Mouse (Mus musculus) WW6 (cell line): ENCODE measurements around the gene Galr3.

Source experiments
- DNase-seq: peaks from one replicate; pipeline ENCODE4 v3.0.0-alpha.2; 2013; ENCODE audit warnings: low read depth, low spot score

Gene Galr3

GRCm38 (mm10) chr15:79052366-79052765, 10.7 kb downstream of the Galr3 start:
- no peak for DNase-seq

GRCm38 (mm10) chr15:79056601-79057000, 14.9 kb downstream of the Galr3 start:
- DNase-seq = no peak

- no peak for DNase-seq
Measured at GRCm38 (mm10) chr15:79057850-79058249, 16.2 kb downstream of the Galr3 start.

GRCm38 (mm10) chr15:79060887-79061565, 19.3 kb downstream of the Galr3 start:
- DNase-seq = no peak

- DNase-seq = peak; percentile 92
Measured at GRCm38 (mm10) chr15:79062376-79063159, 20.9 kb downstream of the Galr3 start, which contains the start of gene Ankrd54. Gene Ankrd54, minus strand, starts transcription at chr15:79062893.

- DNase-seq = no peak
Measured at GRCm38 (mm10) chr15:79063160-79063740, 21.6 kb downstream of the Galr3 start.

- DNase-seq = no peak
Measured at GRCm38 (mm10) chr15:79065086-79065770, 23.5 kb downstream of the Galr3 start.

- DNase-seq = no peak
Measured at GRCm38 (mm10) chr15:79066276-79066675, 24.6 kb downstream of the Galr3 start.

GRCm38 (mm10) chr15:79067631-79068030, 25.9 kb downstream of the Galr3 start:
- DNase-seq = no peak

GRCm38 (mm10) chr15:79068416-79068815, 26.7 kb downstream of the Galr3 start:
- DNase-seq = no peak

- no peak for DNase-seq
Measured at GRCm38 (mm10) chr15:79071117-79072039, 29.7 kb downstream of the Galr3 start.

GRCm38 (mm10) chr15:79073752-79074151, 32.1 kb downstream of the Galr3 start:
- no peak for DNase-seq

- no peak for DNase-seq
Measured at GRCm38 (mm10) chr15:79074446-79074845, 32.8 kb downstream of the Galr3 start.

GRCm38 (mm10) chr15:79074913-79075532, 33.3 kb downstream of the Galr3 start, which contains the start of gene Eif3l:
Gene Eif3l, plus strand, starts transcription at chr15:79075179.
- peak; percentile 73 for DNase-seq

- DNase-seq = no peak
Measured at GRCm38 (mm10) chr15:79075658-79076365, 34.1 kb downstream of the Galr3 start.

- no peak for DNase-seq
Measured at GRCm38 (mm10) chr15:79079567-79079966, 37.9 kb downstream of the Galr3 start.

- DNase-seq = no peak
Measured at GRCm38 (mm10) chr15:79092284-79092683, 50.6 kb downstream of the Galr3 start.
